Mouse (Mus musculus): Measurements from ENCODE around the gene Arl4d.

Gene Arl4d

GRCm38 (mm10) chr11:101675349-101675748, 10.0 kb downstream of the Arl4d start:
- CTCF ChIA-PET, result no interaction called here

GRCm38 (mm10) chr11:101677655-101678054, 12.3 kb downstream of the Arl4d start:
- CTCF ChIA-PET, result interaction anchor here (0.5 kb wide), 1 partner anchor 12 kb away, joined by 3 read pairs; no protein-coding TSS in a partner anchor

GRCm38 (mm10) chr11:101678770-101679169, 13.4 kb downstream of the Arl4d start:
- CTCF ChIA-PET, result interaction anchor here (0.5 to 0.6 kb wide), 2 partner anchors 13 to 58 kb away, joined by 3 to 7 read pairs; no protein-coding TSS in a partner anchor

GRCm38 (mm10) chr11:101679907-101680306, 14.6 kb downstream of the Arl4d start:
- CTCF ChIA-PET, result no interaction called here

GRCm38 (mm10) chr11:101680634-101681325, 15.4 kb downstream of the Arl4d start:
- CTCF ChIA-PET, result interaction anchor here (0.9 kb wide), 1 partner anchor 459 kb away, joined by 5 read pairs; no protein-coding TSS in a partner anchor

GRCm38 (mm10) chr11:101681968-101682367, 16.6 kb downstream of the Arl4d start:
- CTCF ChIA-PET, result no interaction called here

GRCm38 (mm10) chr11:101682410-101682960, 17.1 kb downstream of the Arl4d start:
- CTCF ChIA-PET, result no interaction called here

- CTCF ChIA-PET, result no interaction called here
Observed at GRCm38 (mm10) chr11:101687351-101688301, 22.3 kb downstream of the Arl4d start.

- CTCF ChIA-PET, result no interaction called here
Observed at GRCm38 (mm10) chr11:101689701-101690113, 24.4 kb downstream of the Arl4d start.

GRCm38 (mm10) chr11:101690326-101690725, 25.0 kb downstream of the Arl4d start:
- CTCF ChIA-PET, result no interaction called here

- CTCF ChIA-PET, result no interaction called here
Observed at GRCm38 (mm10) chr11:101695906-101696661, 30.7 kb downstream of the Arl4d start.

GRCm38 (mm10) chr11:101697156-101697861, 32.0 kb downstream of the Arl4d start:
- CTCF ChIA-PET, result no interaction called here

- CTCF ChIA-PET, result no interaction called here
Observed at GRCm38 (mm10) chr11:101698114-101698513, 32.8 kb downstream of the Arl4d start.

GRCm38 (mm10) chr11:101699556-101699955, 34.2 kb downstream of the Arl4d start:
- CTCF ChIA-PET, result no interaction called here

- CTCF ChIA-PET, result no interaction called here
Observed at GRCm38 (mm10) chr11:101699991-101700390, 34.6 kb downstream of the Arl4d start.

GRCm38 (mm10) chr11:101700446-101700845, 35.1 kb downstream of the Arl4d start:
- CTCF ChIA-PET, result no interaction called here

GRCm38 (mm10) chr11:101704081-101704480, 38.7 kb downstream of the Arl4d start:
- CTCF ChIA-PET, result no interaction called here

- CTCF ChIA-PET, result no interaction called here
Observed at GRCm38 (mm10) chr11:101706764-101707448, 41.6 kb downstream of the Arl4d start.

- CTCF ChIA-PET, result interaction anchor here (0.6 kb wide), 1 partner anchor 12 kb away, joined by 4 read pairs; no protein-coding TSS in a partner anchor
Observed at GRCm38 (mm10) chr11:101708482-101708881, 43.1 kb downstream of the Arl4d start.

GRCm38 (mm10) chr11:101712811-101713210, 47.5 kb downstream of the Arl4d start:
- CTCF ChIA-PET, result no interaction called here

Measured in spleen, embryonic (tissue).